Comparison of ENCODE assay signal across 8 mouse cellular contexts in genomic region chr16:18211417-18212171, GRCm38 (mm10). TPM values are rescaled to one million over a fixed set of nuclear protein-coding genes. Genes with fewer than 3 reads are reported as not detected.
DNase-seq lines count a peak whose midpoint lies in the region; ATAC-seq and TF ChIP-seq lines count a peak whose summit lies in the region.

No protein-coding gene starts in this region.

- no peak for TF ChIP-seq EP300 in liver, postnatal 0 days (IDR thresholded peaks at IDR 0.05; ENCODE audit: low read depth)

- ATAC-seq in embryonic facial prominence, embryonic 11.5 days (replicated peaks; ENCODE audit: insufficient number of reproducible peaks, low FRiP score, low TSS enrichment, low read depth) = no peak
- peak; percentile 45; the same call in 1 of the 2 replicates for ATAC-seq in liver, postnatal 0 days
- peak; percentile 47; the same call in 1 of the 2 replicates for ATAC-seq in neutrophil, adult 5-6 weeks (ENCODE audit: extremely low read depth, insufficient number of reproducible peaks, low FRiP score, poor library complexity, severe bottlenecking)

- H3K9ac ChIP-seq in embryonic facial prominence, embryonic 11.5 days (replicated peaks; ENCODE audit: low read length) = no peak overlapping the region
- no peak overlapping the region for H3K9ac ChIP-seq in liver, postnatal 0 days (replicated peaks)

- no peaks in the 10 kb centered on the region for H3K4me1 ChIP-seq in embryonic facial prominence, embryonic 11.5 days (ENCODE audit: control insufficient read depth, insufficient read depth, low read length)
- peaks cover 19% of the 10 kb centered on the region for H3K4me1 ChIP-seq in heart, embryonic 10.5 days
- H3K4me1 ChIP-seq in liver, postnatal 0 days (ENCODE audit: insufficient read depth) = no peaks in the 10 kb centered on the region

- no peaks in the 10 kb centered on the region for H3K36me3 ChIP-seq in embryonic facial prominence, embryonic 11.5 days (replicated peaks; ENCODE audit: control insufficient read depth, insufficient read depth, low read depth, low read length)
- no peaks in the 10 kb centered on the region for H3K36me3 ChIP-seq in heart, embryonic 10.5 days
- no peaks in the 10 kb centered on the region for H3K36me3 ChIP-seq in liver, postnatal 0 days (replicated peaks; ENCODE audit: insufficient read depth, low read length)

- peak; percentile 83 for DNase-seq in CD4-positive, CD25-positive, alpha-beta regulatory T cell, adult 2 months (ENCODE audit: low read depth, low spot score)
- peak; percentile 84 to 89 for DNase-seq in adrenal gland, postnatal 36 days
- DNase-seq in embryonic facial prominence, embryonic 11.5 days (ENCODE audit: low spot score) = peak; percentile 91
- DNase-seq in heart, embryonic 10.5 days (ENCODE audit: low spot score) = peak; percentile 85
- DNase-seq in kidney, postnatal 36 days = peak; percentile 82 to 95
- DNase-seq in liver, postnatal 0 days = peak; percentile 87
- DNase-seq in testis, postnatal 10 days (ENCODE audit: low spot score) = peak; percentile 97

- H3K27me3 ChIP-seq in embryonic facial prominence, embryonic 11.5 days (ENCODE audit: control insufficient read depth, insufficient read depth, low read length) = no peaks in the 10 kb centered on the region
- peaks cover 40% of the 10 kb centered on the region for H3K27me3 ChIP-seq in heart, embryonic 10.5 days (ENCODE audit: insufficient read depth, poor library complexity, severe bottlenecking)
- no peaks in the 10 kb centered on the region for H3K27me3 ChIP-seq in liver, postnatal 0 days (ENCODE audit: insufficient read depth, low read length)

- 46% methylated on average over 10 of the region's 10 CpGs for WGBS in embryonic facial prominence, embryonic 11.5 days
- WGBS in heart, embryonic 10.5 days = 47% methylated on average over 10 of the region's 10 CpGs
- 39% methylated on average over 10 of the region's 10 CpGs for WGBS in liver, postnatal 0 days (ENCODE audit: insufficient replicate concordance)

- H3K9me3 ChIP-seq in embryonic facial prominence, embryonic 11.5 days (replicated peaks; ENCODE audit: control insufficient read depth, low read length) = no peaks in the 10 kb centered on the region
- no peaks in the 10 kb centered on the region for H3K9me3 ChIP-seq in heart, embryonic 10.5 days
- H3K9me3 ChIP-seq in liver, postnatal 0 days (ENCODE audit: low read length) = no peaks in the 10 kb centered on the region

- TF ChIP-seq CTCF in liver, postnatal 0 days (IDR thresholded peaks at IDR 0.05; ENCODE audit: low read depth) = peak; percentile 96

- no peak overlapping the region for H3K27ac ChIP-seq in embryonic facial prominence, embryonic 11.5 days (replicated peaks; ENCODE audit: low read depth, low read length)
- H3K27ac ChIP-seq in heart, embryonic 10.5 days = no peak overlapping the region
- no peak overlapping the region for H3K27ac ChIP-seq in liver, postnatal 0 days (ENCODE audit: low read depth)

- H3K4me2 ChIP-seq in embryonic facial prominence, embryonic 11.5 days (ENCODE audit: low read depth, low read length) = no peak overlapping the region
- H3K4me2 ChIP-seq in liver, postnatal 0 days (ENCODE audit: low read depth, low read length) = no peak overlapping the region

- H3K4me3 ChIP-seq in embryonic facial prominence, embryonic 11.5 days (ENCODE audit: low read depth, low read length) = no peak overlapping the region
- H3K4me3 ChIP-seq in heart, embryonic 10.5 days = no peak overlapping the region
- no peak overlapping the region for H3K4me3 ChIP-seq in liver, postnatal 0 days (ENCODE audit: low read depth, low read length)

RNA-seq across cellular contexts. Expression of gene Ccdc188, which starts 6.1 kb away (rescaled TPM):
- not detected for total RNA-seq in adrenal gland, postnatal 36 days (2021)
- not detected in 2 replicates for polyA plus RNA-seq in embryonic facial prominence, embryonic 11.5 days (2014; fragmentation: Nextera tagmentation; extraction: Ambion mirVana)
- not detected in 2 replicates for polyA plus RNA-seq in heart, embryonic 10.5 days (2016; fragmentation: Nextera tagmentation; extraction: Ambion mirVana)
- polyA plus RNA-seq in liver, postnatal 0 days (2015; fragmentation: Nextera tagmentation; extraction: Ambion mirVana) = not detected in 2 replicates
- not detected in 2 replicates for total RNA-seq in neutrophil, adult 5-6 weeks (2017)

RNA-seq across cellular contexts. Expression of gene Zdhhc8, which starts 23.3 kb away (rescaled TPM):
- total RNA-seq in adrenal gland, postnatal 36 days (2021) = 10 to 100 TPM; 20.2 to 23.1 TPM
- 9.3 and 11.6 TPM in 2 replicates for polyA plus RNA-seq in embryonic facial prominence, embryonic 11.5 days (2014; fragmentation: Nextera tagmentation; extraction: Ambion mirVana)
- 21.2 and 27.5 TPM in 2 replicates for polyA plus RNA-seq in heart, embryonic 10.5 days (2016; fragmentation: Nextera tagmentation; extraction: Ambion mirVana)
- polyA plus RNA-seq in liver, postnatal 0 days (2015; fragmentation: Nextera tagmentation; extraction: Ambion mirVana) = 1.3 and 1.6 TPM in 2 replicates
- 9.3 and 14.0 TPM in 2 replicates for total RNA-seq in neutrophil, adult 5-6 weeks (2017)

RNA-seq across cellular contexts. Expression of gene Trmt2a, which starts 36.9 kb away (rescaled TPM):
- 10 to 100 TPM; 46.5 to 47.1 TPM for total RNA-seq in adrenal gland, postnatal 36 days (2021)
- 83.6 and 102 TPM in 2 replicates for polyA plus RNA-seq in embryonic facial prominence, embryonic 11.5 days (2014; fragmentation: Nextera tagmentation; extraction: Ambion mirVana)
- 83.3 and 111 TPM in 2 replicates for polyA plus RNA-seq in heart, embryonic 10.5 days (2016; fragmentation: Nextera tagmentation; extraction: Ambion mirVana)
- polyA plus RNA-seq in liver, postnatal 0 days (2015; fragmentation: Nextera tagmentation; extraction: Ambion mirVana) = 22.9 and 23.3 TPM in 2 replicates
- 113 and 131 TPM in 2 replicates for total RNA-seq in neutrophil, adult 5-6 weeks (2017)

RNA-seq across cellular contexts. Expression of gene Ranbp1, which starts 36.9 kb away (rescaled TPM):
- total RNA-seq in adrenal gland, postnatal 36 days (2021) = 100 to 1,000 TPM; 137 to 164 TPM
- 1,220 and 1,409 TPM in 2 replicates for polyA plus RNA-seq in embryonic facial prominence, embryonic 11.5 days (2014; fragmentation: Nextera tagmentation; extraction: Ambion mirVana)
- 601 and 873 TPM in 2 replicates for polyA plus RNA-seq in heart, embryonic 10.5 days (2016; fragmentation: Nextera tagmentation; extraction: Ambion mirVana)
- polyA plus RNA-seq in liver, postnatal 0 days (2015; fragmentation: Nextera tagmentation; extraction: Ambion mirVana) = 156 and 160 TPM in 2 replicates
- 56.7 and 62.2 TPM in 2 replicates for total RNA-seq in neutrophil, adult 5-6 weeks (2017)

RNA-seq across cellular contexts. Expression of gene Gm49776, which starts 46.5 kb away (rescaled TPM):
- under 1 TPM in 1 of 2 experiments, not detected in 1; 0.86 TPM for total RNA-seq in adrenal gland, postnatal 36 days (2021)
- 0.94 and 2.7 TPM in 2 replicates for polyA plus RNA-seq in embryonic facial prominence, embryonic 11.5 days (2014; fragmentation: Nextera tagmentation; extraction: Ambion mirVana)
- polyA plus RNA-seq in heart, embryonic 10.5 days (2016; fragmentation: Nextera tagmentation; extraction: Ambion mirVana) = 1.4 and 4.0 TPM in 2 replicates
- 1.1 TPM in 1 of 2 replicates, not detected in the other for polyA plus RNA-seq in liver, postnatal 0 days (2015; fragmentation: Nextera tagmentation; extraction: Ambion mirVana)
- total RNA-seq in neutrophil, adult 5-6 weeks (2017) = not detected in 2 replicates
